Mouse (Mus musculus) brain, embryonic 14.5 days (tissue): ENCODE results near the gene Cmtr1.

Source experiments
- CTCF ChIP-seq: fragments of 200-500 bp; IDR thresholded peaks from 2 replicates; pipeline ENCODE4 v1.5.1; 2012; ENCODE audit warnings: inconsistent platforms, mild to moderate bottlenecking, moderate library complexity, borderline replicate concordance; ENCODE audit not compliant: insufficient read depth, insufficient read length; ENCODE audit errors: extremely low read depth
- POLR2A ChIP-seq: fragments of 200-500 bp; IDR thresholded peaks from 2 replicates; pipeline ENCODE4 v1.6.1; 2012; ENCODE audit warnings: mild to moderate bottlenecking, inconsistent platforms, borderline replicate concordance; ENCODE audit not compliant: poor library complexity, insufficient read depth, insufficient read length, severe bottlenecking; ENCODE audit errors: extremely low read depth

DNA sequence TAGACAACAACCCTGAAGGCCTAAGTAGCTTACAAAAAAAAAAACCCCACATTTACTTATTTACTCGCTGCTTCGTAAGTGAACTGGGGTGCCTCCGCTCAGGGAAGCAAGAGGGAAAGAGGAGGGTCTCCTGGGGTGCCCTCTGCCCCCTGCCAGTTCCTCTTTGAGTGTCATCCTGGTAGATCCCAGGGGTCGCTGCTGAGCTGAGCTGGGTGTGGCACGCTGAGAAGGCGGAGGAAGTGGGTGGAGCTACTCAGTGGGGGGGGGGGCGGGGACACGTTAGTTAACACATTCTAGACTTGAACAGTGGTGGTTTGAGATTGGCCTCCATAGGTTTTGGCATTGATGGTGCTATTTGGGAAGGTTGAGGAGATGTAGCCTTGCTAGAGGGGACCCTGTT lies 67.7 kb downstream of the Cmtr1 start:
- no peak for TF ChIP-seq CTCF
- TF ChIP-seq POLR2A: no peak
